Mouse (Mus musculus) CD8-positive naive resting alpha-beta T cell, adult 57 days (primary cell): ENCODE measurements around the gene Il18r1. TPM values are rescaled to one million over a fixed set of nuclear protein-coding genes. Genes with fewer than 3 reads are reported as not detected.

Experiments used
- total RNA-seq: library from RNA; stranded (reverse); gene quantifications from one replicate; pipeline ENCODE4 v1.2.4, GENCODE M21; 2023

Gene Il18r1
- 59.2 TPM for total RNA-seq

GRCm38 (mm10) chr1:40465477-40466430, at the start of gene Il18r1:
Gene Il18r1 (plus strand): TSS chr1:40465552.

GRCm38 (mm10) chr1:40428910-40429675, 36.3 kb upstream of the Il18r1 start, which contains the start of gene Il1rl1:
Gene Il1rl1 (plus strand): TSS chr1:40429570.

GRCm38 (mm10) chr1:40514851-40515585, 49.7 kb downstream of the Il18r1 start, which contains the start of gene Il18rap:
Gene Il18rap (plus strand): TSS chr1:40515362.

Other genes with a start within 250 kb of the Il18r1 start
- gene Il1r1, start 240.5 kb upstream of the Il18r1 start, total RNA-seq: 0.18 TPM
- 20.5 TPM for gene Il1rl2, start 140.9 kb upstream of the Il18r1 start, total RNA-seq
- 0.09 TPM for gene Il1rl1, start 36.0 kb upstream of the Il18r1 start, total RNA-seq
- 4.8 TPM for gene Il18rap, start 49.8 kb downstream of the Il18r1 start, total RNA-seq
- not detected for gene Slc9a4, start 114.5 kb downstream of the Il18r1 start, total RNA-seq
- not detected for gene Slc9a2, start 215.0 kb downstream of the Il18r1 start, total RNA-seq